9 mouse cellular contexts compared by ENCODE assay signal in the genomic region with DNA sequence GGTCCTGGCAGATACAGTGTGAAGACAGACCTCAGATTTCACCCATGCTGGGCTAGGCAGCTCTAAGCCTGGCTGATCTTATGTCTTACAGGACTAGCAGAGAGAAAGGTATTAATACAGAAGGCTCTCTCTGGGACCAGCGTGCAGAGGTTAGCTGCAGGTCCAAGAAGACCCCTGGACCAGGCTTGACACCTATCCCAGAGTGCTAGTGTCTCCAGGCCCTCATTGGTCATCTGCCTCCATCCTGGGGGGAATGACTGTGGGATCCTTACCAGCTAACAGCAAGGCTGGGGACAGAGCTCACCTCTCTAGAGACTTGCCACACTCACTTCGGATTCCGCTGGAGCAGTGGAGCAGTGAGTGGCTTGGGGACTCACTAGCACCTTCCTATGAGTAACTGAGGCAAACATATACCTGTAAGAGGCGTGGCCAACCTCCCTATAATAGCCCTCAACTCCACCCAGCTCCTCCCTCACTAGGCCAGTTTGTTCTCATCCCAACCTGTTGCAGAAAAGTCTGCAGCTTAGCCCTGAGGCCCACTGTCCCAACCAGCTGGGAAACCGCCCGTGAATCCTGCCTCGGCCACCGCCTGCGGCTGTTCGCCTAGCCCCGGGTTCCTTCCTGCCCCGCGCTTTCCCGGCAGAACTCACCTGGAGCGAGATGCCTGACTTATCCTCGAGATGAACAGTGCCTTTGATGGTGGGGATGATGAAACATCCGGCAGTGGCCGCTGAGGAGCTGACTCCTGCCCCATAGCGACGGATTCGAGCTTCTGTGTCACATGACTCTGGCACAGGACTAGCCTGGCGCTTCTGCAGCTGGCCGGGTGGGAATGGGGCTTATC. TPM values are rescaled to one million over a fixed set of nuclear protein-coding genes. Genes with fewer than 3 reads are reported as not detected.
DNase-seq lines count a peak whose midpoint lies in the region; ATAC-seq lines count a peak whose summit lies in the region.
"Had no signal": no experiment of that assay in that cellular context is flagged by ENCODE, and none has a peak within 500 bp of the region (broad histone marks: within the 10 kb centered on the region; RNA-seq: fewer than 3 reads in every experiment).

A gene (minus strand): TSS at position 725 of the 844 bp plus-strand sequence.

- DNase-seq in left cerebral cortex, postnatal 10 days (ENCODE audit: extremely low spot score in 1 of 2, low spot score in 2 of 2), result peak; percentile 19 to 52
- DNase-seq in left cerebral cortex, adult 8-10 months (ENCODE audit: low spot score in 2 of 2), result no peak
- DNase-seq in fibroblast of lung, adult 2 months (ENCODE audit: low read depth), result peak; percentile 4
- DNase-seq in hindbrain, embryonic 11.5 days (ENCODE audit: low spot score), result peak; percentile 39
- DNase-seq in ovary, postnatal 10 days (ENCODE audit: low spot score), result no peak
- no peak for DNase-seq in cerebellum, adult 11 months

- H3K27me3 ChIP-seq in hindbrain, embryonic 11.5 days (ENCODE audit: control insufficient read depth, insufficient read depth, low read length), result no peaks in the 10 kb centered on the region
- peaks cover 17% of the 10 kb centered on the region for H3K27me3 ChIP-seq in liver, embryonic 12.5 days (replicated peaks)
- no peaks in the 10 kb centered on the region for H3K27me3 ChIP-seq in neural tube, embryonic 14.5 days (ENCODE audit: control insufficient read depth, insufficient read depth, low read length)

- no peak within 1 kb of the TSS for H3K9ac ChIP-seq in hindbrain, embryonic 11.5 days (ENCODE audit: low read depth, low read length)
- H3K9ac ChIP-seq in liver, embryonic 12.5 days, result no peak within 1 kb of the TSS
- no peak within 1 kb of the TSS for H3K9ac ChIP-seq in neural tube, embryonic 14.5 days (replicated peaks; ENCODE audit: low read depth, low read length)

- 20% methylated on average over 23 of the region's 23 CpGs for WGBS in hindbrain, embryonic 11.5 days
- WGBS in liver, embryonic 12.5 days (ENCODE audit: insufficient replicate concordance), result 11% methylated on average over 23 of the region's 23 CpGs
- 17% methylated on average over 23 of the region's 23 CpGs for WGBS in neural tube, embryonic 14.5 days

- H3K27ac ChIP-seq in hindbrain, embryonic 11.5 days (ENCODE audit: low read depth, low read length), result no peak within 1 kb of the TSS
- no peak within 1 kb of the TSS for H3K27ac ChIP-seq in liver, embryonic 12.5 days
- no peak within 1 kb of the TSS for H3K27ac ChIP-seq in neural tube, embryonic 14.5 days (ENCODE audit: low read depth, low read length)

- H3K4me2 ChIP-seq in hindbrain, embryonic 11.5 days (replicated peaks; ENCODE audit: low read depth, low read length), result peak within 1 kb of the TSS; percentile 37
- H3K4me2 ChIP-seq in liver, embryonic 12.5 days, result peak within 1 kb of the TSS; percentile 40
- H3K4me2 ChIP-seq in neural tube, embryonic 14.5 days (ENCODE audit: low read depth, low read length), result peak within 1 kb of the TSS; percentile 35

- no peaks in the 10 kb centered on the region for H3K36me3 ChIP-seq in hindbrain, embryonic 11.5 days (ENCODE audit: control insufficient read depth, insufficient read depth, low read length)
- H3K36me3 ChIP-seq in liver, embryonic 12.5 days, result no peaks in the 10 kb centered on the region
- H3K36me3 ChIP-seq in neural tube, embryonic 14.5 days (ENCODE audit: control insufficient read depth, insufficient read depth, low read length), result no peaks in the 10 kb centered on the region

- H3K9me3 ChIP-seq in hindbrain, embryonic 11.5 days (ENCODE audit: control insufficient read depth, low read length), result no peaks in the 10 kb centered on the region
- no peaks in the 10 kb centered on the region for H3K9me3 ChIP-seq in liver, embryonic 12.5 days (replicated peaks)
- no peaks in the 10 kb centered on the region for H3K9me3 ChIP-seq in neural tube, embryonic 14.5 days (ENCODE audit: control insufficient read depth, low read length)

- H3K4me1 ChIP-seq in hindbrain, embryonic 11.5 days (replicated peaks; ENCODE audit: control insufficient read depth, insufficient read depth, low read length), result no peaks in the 10 kb centered on the region
- no peaks in the 10 kb centered on the region for H3K4me1 ChIP-seq in liver, embryonic 12.5 days
- H3K4me1 ChIP-seq in neural tube, embryonic 14.5 days (ENCODE audit: control insufficient read depth, insufficient read depth, low read length), result no peaks in the 10 kb centered on the region

- 0 out of 2 replicates have a peak within 1 kb of the TSS, but pooled peaks have one; percentile 6 for H3K4me3 ChIP-seq in hindbrain, embryonic 11.5 days (ENCODE audit: low read depth, low read length)
- no peak within 1 kb of the TSS for H3K4me3 ChIP-seq in liver, embryonic 12.5 days
- H3K4me3 ChIP-seq in neural tube, embryonic 14.5 days (ENCODE audit: low read depth, low read length), result peak within 1 kb of the TSS; percentile 11; the same call in 1 of the 2 replicates

- peak; percentile 73 for ATAC-seq in hindbrain, embryonic 11.5 days (ENCODE audit: low FRiP score)
- ATAC-seq in liver, embryonic 12.5 days, result peak; percentile 68
- peak; percentile 84; the same call in 1 of the 2 replicates for ATAC-seq in neural tube, embryonic 14.5 days (ENCODE audit: low read depth)

- intact Hi-C loops in left cerebral cortex, postnatal 10 days (cut with DNase I), result no loop called here

RNA-seq across cellular contexts. Expression of the gene that starts here (rescaled TPM):
- total RNA-seq in left cerebral cortex, postnatal 10 days (2021), result not detected
- under 1 TPM; 0.11 to 0.63 (median 0.40) TPM for total RNA-seq in left cerebral cortex, adult 8-10 months (2022)
- 0.14 and 0.24 TPM in 2 replicates for polyA plus RNA-seq in hindbrain, embryonic 11.5 days (2014; fragmentation: Nextera tagmentation; extraction: Ambion mirVana)
- polyA plus RNA-seq in liver, embryonic 12.5 days (2016; fragmentation: Nextera tagmentation; extraction: Ambion mirVana), result 0.04 and 0.05 TPM in 2 replicates
- polyA plus RNA-seq in neural tube, embryonic 14.5 days (2014; fragmentation: Nextera tagmentation; extraction: Ambion mirVana), result 0.29 TPM in 1 of 2 replicates, not detected in the other
- total RNA-seq: left cerebral cortex, postnatal 14 days had no signal

Comparison
In these comparisons a context has a peak if more than half of its experiments do, and no peak if none do; other contexts are left out.
1. Peak in DNase-seq in left cerebral cortex, postnatal 10 days; RNA of the gene not detected or under 1 TPM.
2. Peak in DNase-seq, ATAC-seq, H3K4me3 ChIP-seq and H3K4me2 ChIP-seq in hindbrain, embryonic 11.5 days; RNA of the gene not detected or under 1 TPM.
3. Peak in ATAC-seq and H3K4me2 ChIP-seq in liver, embryonic 12.5 days; RNA of the gene not detected or under 1 TPM.
4. Peak in ATAC-seq, H3K4me3 ChIP-seq and H3K4me2 ChIP-seq in neural tube, embryonic 14.5 days; RNA of the gene not detected or under 1 TPM.